Mouse (Mus musculus) embryonic facial prominence, embryonic 12.5 days (tissue): ENCODE results near the gene Ugt1a1. TPM values are rescaled to one million over a fixed set of nuclear protein-coding genes. Genes with fewer than 3 reads are reported as not detected.
A peak's percentile ranks its signal among the peaks of the same experiment; 100 is the strongest.

Experiments used
- ATAC-seq: fragments of 200-750 bp; cut with Nextera tagmentation; 2 replicates; pipeline ENCODE4 v1.8.0; 2017; ENCODE audit not compliant: insufficient number of reproducible peaks, insufficient read depth, low FRiP score, low TSS enrichment
- H3K27ac ChIP-seq: fragments of 300-500 bp; sonication (generic); 2 replicates; pipeline ENCODE4 v1.5.1; 2016; ENCODE audit warnings: mild to moderate bottlenecking
- H3K27me3 ChIP-seq: fragments of 300-500 bp; sonication (generic); 2 replicates; pipeline ENCODE4 v1.6.1; 2016; ENCODE audit warnings: mild to moderate bottlenecking, moderate library complexity
- H3K36me3 ChIP-seq: fragments of 300-500 bp; sonication (generic); 2 replicates; pipeline ENCODE4 v1.6.1; 2016; ENCODE audit warnings: mild to moderate bottlenecking
- H3K4me1 ChIP-seq: fragments of 300-500 bp; sonication (generic); 2 replicates; pipeline ENCODE4 v1.6.1; 2016
- H3K4me2 ChIP-seq: fragments of 300-500 bp; sonication (generic); replicated peaks from 2 replicates; pipeline ENCODE4 v1.6.1; 2016; ENCODE audit warnings: mild to moderate bottlenecking, moderate library complexity
- H3K4me3 ChIP-seq: fragments of 300-500 bp; sonication (generic); 2 replicates; pipeline ENCODE4 v1.5.1; 2016; ENCODE audit warnings: mild to moderate bottlenecking
- H3K9ac ChIP-seq: fragments of 300-500 bp; sonication (generic); 2 replicates; pipeline ENCODE4 v1.6.1; 2016; ENCODE audit warnings: mild to moderate bottlenecking, moderate library complexity
- H3K9me3 ChIP-seq: fragments of 300-500 bp; sonication (generic); 2 replicates; pipeline ENCODE4 v1.6.1; 2016; ENCODE audit warnings: mild to moderate bottlenecking, moderate library complexity
- WGBS: fragments of 180-500 bp; shearing (Covaris S2); methylation state at CpG from one replicate; pipeline ENCODE4 v1.1.7; 2016; 5-methylcytosine and 5-hydroxymethylcytosine counted together
- polyA plus RNA-seq: library from polyadenylated mRNA; unstranded; fragments of >200 nt; fragmentation: Nextera tagmentation; extraction: Ambion mirVana; gene quantifications from 2 replicates; pipeline ENCODE4 v1.2.1, GENCODE M21; 2016

Ugt1a1 gene
- polyA plus RNA-seq, 1 experiment from 2014 or later = not detected

GRCm38 (mm10) chr1:88229986-88230385, 18.2 kb downstream of the Ugt1a1 start:
- Histone ChIP-seq H3K27me3 (no peaks in the 10 kb centered on the region), H3K27ac (no peak overlapping the region), H3K36me3 (no peaks in the 10 kb centered on the region), H3K4me3 (no peak overlapping the region), H3K9ac (no peak overlapping the region), H3K4me1 (no peaks in the 10 kb centered on the region), H3K9me3 (peaks cover 96% of the 10 kb centered on the region), H3K4me2 (no peak overlapping the region)
- WGBS = 86% methylated on average over 5 of the region's 5 CpGs
- no peak for ATAC-seq

GRCm38 (mm10) chr1:88230421-88230820, 18.7 kb downstream of the Ugt1a1 start:
- H3K4me3 ChIP-seq = no peak overlapping the region
- no peak overlapping the region for H3K4me2 ChIP-seq
- H3K4me1 ChIP-seq = no peaks in the 10 kb centered on the region
- H3K27ac ChIP-seq = no peak overlapping the region
- H3K36me3 ChIP-seq = no peaks in the 10 kb centered on the region
- H3K9me3 ChIP-seq = peaks cover 98% of the 10 kb centered on the region
- H3K27me3 ChIP-seq = no peaks in the 10 kb centered on the region
- no peak overlapping the region for H3K9ac ChIP-seq
- ATAC-seq = no peak
- WGBS = 70% methylated on average over 7 of the region's 7 CpGs

GRCm38 (mm10) chr1:88230981-88231802, 19.4 kb downstream of the Ugt1a1 start:
- no peak overlapping the region for H3K9ac ChIP-seq
- no peaks in the 10 kb centered on the region for H3K36me3 ChIP-seq
- no peak overlapping the region for H3K4me3 ChIP-seq
- WGBS = 74% methylated on average over 6 of the region's 6 CpGs
- ATAC-seq = no peak
- no peaks in the 10 kb centered on the region for H3K4me1 ChIP-seq
- peaks cover 98% of the 10 kb centered on the region for H3K9me3 ChIP-seq
- H3K27me3 ChIP-seq = no peaks in the 10 kb centered on the region
- no peak overlapping the region for H3K27ac ChIP-seq
- no peak overlapping the region for H3K4me2 ChIP-seq

GRCm38 (mm10) chr1:88231803-88232499, 20.2 kb downstream of the Ugt1a1 start:
- Histone ChIP-seq H3K27ac (no peak overlapping the region), H3K9ac (no peak overlapping the region), H3K27me3 (no peaks in the 10 kb centered on the region), H3K4me2 (no peak overlapping the region), H3K4me3 (no peak overlapping the region), H3K36me3 (no peaks in the 10 kb centered on the region), H3K9me3 (peaks cover 96% of the 10 kb centered on the region), H3K4me1 (no peaks in the 10 kb centered on the region)
- WGBS = 65% methylated on average over 7 of the region's 7 CpGs
- no peak for ATAC-seq

GRCm38 (mm10) chr1:88232664-88233380, 21.1 kb downstream of the Ugt1a1 start:
- Histone ChIP-seq H3K27ac (no peak overlapping the region), H3K27me3 (no peaks in the 10 kb centered on the region), H3K36me3 (no peaks in the 10 kb centered on the region), H3K9ac (no peak overlapping the region), H3K4me3 (no peak overlapping the region), H3K4me1 (no peaks in the 10 kb centered on the region), H3K4me2 (no peak overlapping the region), H3K9me3 (peaks cover 97% of the 10 kb centered on the region)
- no peak for ATAC-seq
- 55% methylated on average over 3 of the region's 3 CpGs for WGBS

- no peak for ATAC-seq
- no peak overlapping the region for H3K9ac ChIP-seq
- H3K4me3 ChIP-seq = no peak overlapping the region
- H3K4me1 ChIP-seq = no peaks in the 10 kb centered on the region
- H3K36me3 ChIP-seq = no peaks in the 10 kb centered on the region
- H3K9me3 ChIP-seq = peaks cover 97% of the 10 kb centered on the region
- H3K27me3 ChIP-seq = no peaks in the 10 kb centered on the region
- no peak overlapping the region for H3K27ac ChIP-seq
- H3K4me2 ChIP-seq = no peak overlapping the region
- 68% methylated on average over 14 of the region's 14 CpGs for whole genome bisulfite sequencing
Observed at GRCm38 (mm10) chr1:88233421-88234247, 21.9 kb downstream of the Ugt1a1 start.

- no peak for ATAC-seq
- Histone ChIP-seq H3K9ac (no peak overlapping the region), H3K4me3 (no peak overlapping the region), H3K4me1 (no peaks in the 10 kb centered on the region), H3K9me3 (peaks cover 97% of the 10 kb centered on the region), H3K36me3 (no peaks in the 10 kb centered on the region), H3K27ac (no peak overlapping the region), H3K27me3 (no peaks in the 10 kb centered on the region), H3K4me2 (no peak overlapping the region)
- 66% methylated on average over 4 of the region's 4 CpGs for WGBS
Observed at GRCm38 (mm10) chr1:88234248-88234610, 22.5 kb downstream of the Ugt1a1 start.

- H3K36me3 ChIP-seq = no peaks in the 10 kb centered on the region
- no peak for ATAC-seq
- H3K4me3 ChIP-seq = no peak overlapping the region
- H3K4me2 ChIP-seq = no peak overlapping the region
- no peaks in the 10 kb centered on the region for H3K27me3 ChIP-seq
- no peak overlapping the region for H3K9ac ChIP-seq
- peaks cover 97% of the 10 kb centered on the region for H3K9me3 ChIP-seq
- no peaks in the 10 kb centered on the region for H3K4me1 ChIP-seq
- WGBS = 46% methylated on average over 5 of the region's 5 CpGs
- H3K27ac ChIP-seq = no peak overlapping the region
Observed at GRCm38 (mm10) chr1:88234646-88235045, 22.9 kb downstream of the Ugt1a1 start.

GRCm38 (mm10) chr1:88235046-88235893, 23.5 kb downstream of the Ugt1a1 start:
- Histone ChIP-seq H3K4me2 (no peak overlapping the region), H3K4me1 (no peaks in the 10 kb centered on the region), H3K27me3 (no peaks in the 10 kb centered on the region), H3K9me3 (peaks cover 97% of the 10 kb centered on the region), H3K4me3 (no peak overlapping the region), H3K36me3 (no peaks in the 10 kb centered on the region), H3K9ac (no peak overlapping the region), H3K27ac (no peak overlapping the region)
- WGBS = 62% methylated on average over 11 of the region's 11 CpGs
- ATAC-seq = 0 out of 2 replicates have a peak, but pooled peaks have one; percentile 4

GRCm38 (mm10) chr1:88235894-88236415, 24.2 kb downstream of the Ugt1a1 start:
- H3K4me2 ChIP-seq = no peak overlapping the region
- H3K4me1 ChIP-seq = no peaks in the 10 kb centered on the region
- no peaks in the 10 kb centered on the region for H3K36me3 ChIP-seq
- no peak overlapping the region for H3K27ac ChIP-seq
- H3K9ac ChIP-seq = no peak overlapping the region
- peaks cover 97% of the 10 kb centered on the region for H3K9me3 ChIP-seq
- no peak for ATAC-seq
- H3K27me3 ChIP-seq = no peaks in the 10 kb centered on the region
- WGBS = 62% methylated on average over 4 of the region's 4 CpGs
- no peak overlapping the region for H3K4me3 ChIP-seq
